Mouse (Mus musculus): ENCODE results near the gene Syce2.

DNA sequence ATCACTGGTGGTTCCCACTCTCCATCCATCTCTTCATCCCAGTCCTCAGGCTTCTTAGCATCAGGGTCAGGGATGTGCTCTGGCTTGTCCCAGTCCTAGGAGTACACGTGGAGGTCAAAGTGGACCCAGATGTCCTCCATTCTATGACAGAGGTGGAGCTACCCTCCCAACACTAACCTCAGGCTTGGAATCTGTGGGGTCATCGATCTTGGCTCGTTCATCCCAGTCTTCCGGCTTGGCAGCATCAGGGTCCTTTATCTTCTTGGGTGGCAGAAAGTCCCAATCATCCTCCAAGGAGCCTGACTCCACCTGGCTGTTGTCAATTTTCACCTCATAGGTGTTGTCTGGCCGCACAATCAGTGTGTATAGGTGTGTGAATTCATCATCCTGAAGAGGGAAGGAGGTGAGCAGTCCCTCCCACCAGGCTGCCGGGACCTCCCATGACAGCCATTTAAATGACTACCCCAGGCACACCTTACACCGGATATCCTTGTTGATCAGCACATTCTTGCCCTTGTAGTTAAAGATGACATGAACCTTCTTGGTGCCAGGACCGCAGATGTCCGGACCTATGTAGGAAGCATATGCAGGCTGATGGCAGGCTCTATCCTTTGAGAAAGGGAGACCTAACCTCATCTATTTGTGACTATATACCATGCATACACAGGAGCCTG, 27.4 kb upstream of the Syce2 start:
- no peak for TF ChIP-seq CTCF (IDR thresholded peaks at IDR 0.05; ENCODE audit: low read depth)
- TF ChIP-seq EP300 (IDR thresholded peaks at IDR 0.05; ENCODE audit: low read depth): no peak
